Mouse (Mus musculus): Measurements from ENCODE around the gene H2-Q2. TPM values are rescaled to one million over a fixed set of nuclear protein-coding genes. Genes with fewer than 3 reads are reported as not detected.
"Not testable (repeated sequence)": the region's sequence is repeated elsewhere in the genome, so short reads cannot be mapped to it uniquely, and the experiment has no call there.

The H2-Q2 gene
- polyA plus RNA-seq, 1 experiment, result 6.4 TPM

- no peaks in the 10 kb centered on the region for H3K4me1 ChIP-seq (ENCODE audit: control insufficient read depth, insufficient read depth, low read length)
- DNase-seq, result no peak
- no peak for TF ChIP-seq CTCF (IDR thresholded peaks at IDR 0.05; ENCODE audit: insufficient read depth, low read length)
- TF ChIP-seq POLR2A (IDR thresholded peaks at IDR 0.05; ENCODE audit: borderline replicate concordance, extremely low read depth, low read depth, low read length), result no peak
- 19% methylated on average over 38 of the region's 38 CpGs for WGBS
- H3K4me3 ChIP-seq (replicated peaks; ENCODE audit: extremely low read depth, low read depth, low read length), result peak overlapping the region; percentile 62
Measured at GRCm38 (mm10) chr17:35358763-35359469, 16.9 kb downstream of the H2-Q2 start.

- WGBS, result 27% methylated on average over 21 of the region's 21 CpGs
- DNase-seq, result no peak
- Histone ChIP-seq H3K4me1 (ENCODE audit: control insufficient read depth, insufficient read depth, low read length) (no peaks in the 10 kb centered on the region), H3K4me3 (replicated peaks; ENCODE audit: extremely low read depth, low read depth, low read length) (peak overlapping the region; percentile 62)
- no peak for TF ChIP-seq POLR2A (IDR thresholded peaks at IDR 0.05; ENCODE audit: borderline replicate concordance, extremely low read depth, low read depth, low read length)
- no peak for TF ChIP-seq CTCF (IDR thresholded peaks at IDR 0.05; ENCODE audit: insufficient read depth, low read length)
Measured at GRCm38 (mm10) chr17:35359470-35359862, 17.4 kb downstream of the H2-Q2 start.

- Histone ChIP-seq H3K4me1 (ENCODE audit: control insufficient read depth, insufficient read depth, low read length) (0 out of 2 replicates have a peak, but pooled peaks cover 2% of the 10 kb centered on the region), H3K4me3 (replicated peaks; ENCODE audit: extremely low read depth, low read depth, low read length) (peak within 1 kb of the TSS; percentile 87)
- WGBS, result 1% methylated on average over 16 of the region's 16 CpGs
- TF ChIP-seq CTCF (IDR thresholded peaks at IDR 0.05; ENCODE audit: insufficient read depth, low read length) (no peak), POLR2A (IDR thresholded peaks at IDR 0.05; ENCODE audit: borderline replicate concordance, extremely low read depth, low read depth, low read length) (peak; percentile 97)
- peak; percentile 96 for DNase-seq
Measured at GRCm38 (mm10) chr17:35379369-35379728, 37.3 kb downstream of the H2-Q2 start, which contains the start of gene H2-Q4. Gene H2-Q4 (plus strand): TSS chr17:35379617.

GRCm38 (mm10) chr17:35379729-35380451, 37.8 kb downstream of the H2-Q2 start:
- 0 out of 2 replicates have a peak, but pooled peaks cover 2% of the 10 kb centered on the region for H3K4me1 ChIP-seq (ENCODE audit: control insufficient read depth, insufficient read depth, low read length)
- WGBS, result 2% methylated on average over 70 of the region's 70 CpGs
- H3K4me3 ChIP-seq (replicated peaks; ENCODE audit: extremely low read depth, low read depth, low read length), result peak overlapping the region; percentile 87
- DNase-seq, result peak; percentile 68
- TF ChIP-seq POLR2A (IDR thresholded peaks at IDR 0.05; ENCODE audit: borderline replicate concordance, extremely low read depth, low read depth, low read length) (peak; percentile 26; the same call in 1 of the 2 replicates), CTCF (IDR thresholded peaks at IDR 0.05; ENCODE audit: insufficient read depth, low read length) (no peak)

- H3K4me3 ChIP-seq (replicated peaks; ENCODE audit: extremely low read depth, low read depth, low read length); H3K4me1 ChIP-seq (ENCODE audit: control insufficient read depth, insufficient read depth, low read length): not testable (repeated sequence)
- TF ChIP-seq CTCF (IDR thresholded peaks at IDR 0.05; ENCODE audit: insufficient read depth, low read length), result peak; percentile 53
- peak; percentile 46 for DNase-seq
- 4% methylated on average over 7 of the region's 7 CpGs for WGBS
Measured at GRCm38 (mm10) chr17:35389796-35390195, 47.8 kb downstream of the H2-Q2 start.

- not testable (repeated sequence) for H3K4me3 ChIP-seq (replicated peaks; ENCODE audit: extremely low read depth, low read depth, low read length); H3K4me1 ChIP-seq (ENCODE audit: control insufficient read depth, insufficient read depth, low read length); DNase-seq
- 55% methylated on average over 2 of the region's 2 CpGs for WGBS
Measured at GRCm38 (mm10) chr17:35392671-35393070, 50.6 kb downstream of the H2-Q2 start.

GRCm38 (mm10) chr17:35393864-35394800, 52.1 kb downstream of the H2-Q2 start:
- DNase-seq; H3K4me1 ChIP-seq (ENCODE audit: control insufficient read depth, insufficient read depth, low read length): not testable (repeated sequence)
- 1% methylated on average over 59 of the region's 75 CpGs for WGBS
- H3K4me3 ChIP-seq (replicated peaks; ENCODE audit: extremely low read depth, low read depth, low read length), result peak overlapping the region; percentile 42
- TF ChIP-seq POLR2A (IDR thresholded peaks at IDR 0.05; ENCODE audit: borderline replicate concordance, extremely low read depth, low read depth, low read length), result peak; percentile 35; the same call in 1 of the 2 replicates

Other genes starting within 250 kb of the H2-Q2 start
- not detected in 2 replicates for gene Ly6g5c, start 234.0 kb upstream of the H2-Q2 start, polyA plus RNA-seq (2012; rRNA removed)
- 1.4 and 2.0 TPM in 2 replicates for gene Ly6g5b, start 226.8 kb upstream of the H2-Q2 start, polyA plus RNA-seq (2012; rRNA removed)
- gene Gpank1, start 220.8 kb upstream of the H2-Q2 start, polyA plus RNA-seq (2012; rRNA removed), result 17.9 and 21.9 TPM in 2 replicates
- 232 and 297 TPM in 2 replicates for gene Csnk2b, start 220.2 kb upstream of the H2-Q2 start, polyA plus RNA-seq (2012; rRNA removed)
- 12.1 and 12.9 TPM in 2 replicates for gene D17H6S53E, start 215.9 kb upstream of the H2-Q2 start, polyA plus RNA-seq (2012; rRNA removed)
- 0.12 TPM in 1 of 2 replicates, not detected in the other for gene Apom, start 210.2 kb upstream of the H2-Q2 start, polyA plus RNA-seq (2012; rRNA removed)
- 227 and 234 TPM in 2 replicates for gene Bag6, start 207.1 kb upstream of the H2-Q2 start, polyA plus RNA-seq (2012; rRNA removed)
- 327 and 373 TPM in 2 replicates for gene Prrc2a, start 177.3 kb upstream of the H2-Q2 start, polyA plus RNA-seq (2012; rRNA removed)
- gene Aif1, start 166.2 kb upstream of the H2-Q2 start, polyA plus RNA-seq (2012; rRNA removed), result 1.4 and 1.6 TPM in 2 replicates
- 19.7 and 37.0 TPM in 2 replicates for gene Lst1, start 153.8 kb upstream of the H2-Q2 start, polyA plus RNA-seq (2012; rRNA removed)
- gene Ltb, start 147.8 kb upstream of the H2-Q2 start, polyA plus RNA-seq (2012; rRNA removed), result 28.1 and 29.9 TPM in 2 replicates
- 2.1 and 2.5 TPM in 2 replicates for gene Tnf, start 140.2 kb upstream of the H2-Q2 start, polyA plus RNA-seq (2012; rRNA removed)
- 1.0 and 1.1 TPM in 2 replicates for gene Lta, start 136.9 kb upstream of the H2-Q2 start, polyA plus RNA-seq (2012; rRNA removed)
- gene Gm16181, start 121.4 kb upstream of the H2-Q2 start, polyA plus RNA-seq (2012; rRNA removed), result 1.2 TPM in 1 of 2 replicates, not detected in the other
- gene Atp6v1g2, start 108.6 kb upstream of the H2-Q2 start, polyA plus RNA-seq (2012; rRNA removed), result 6.3 and 8.1 TPM in 2 replicates
- gene Nfkbil1, start 106.5 kb upstream of the H2-Q2 start, polyA plus RNA-seq (2012; rRNA removed), result 16.5 and 21.6 TPM in 2 replicates
- 245 and 304 TPM in 2 replicates for gene Ddx39b, start 100.5 kb upstream of the H2-Q2 start, polyA plus RNA-seq (2012; rRNA removed)
- 878 and 1,286 TPM in 2 replicates for gene H2-D1, start 79.5 kb upstream of the H2-Q2 start, polyA plus RNA-seq (2012; rRNA removed)
- gene H2-Q1, start 21.8 kb upstream of the H2-Q2 start, polyA plus RNA-seq (2012; rRNA removed), result 0.49 and 0.71 TPM in 2 replicates
- 152 and 267 TPM in 2 replicates for gene H2-Q4, start 37.4 kb downstream of the H2-Q2 start, polyA plus RNA-seq (2012; rRNA removed)
- gene H2-Q6, start 82.6 kb downstream of the H2-Q2 start, polyA plus RNA-seq (2012; rRNA removed), result 91.1 and 177 TPM in 2 replicates
- 211 and 441 TPM in 2 replicates for gene H2-Q7, start 96.9 kb downstream of the H2-Q2 start, polyA plus RNA-seq (2012; rRNA removed)
- gene H2-Q10, start 127.8 kb downstream of the H2-Q2 start, polyA plus RNA-seq (2012; rRNA removed), result 11.4 and 12.9 TPM in 2 replicates
- not detected in 2 replicates for gene Pou5f1, start 163.8 kb downstream of the H2-Q2 start, polyA plus RNA-seq (2012; rRNA removed)
- 6.4 and 6.5 TPM in 2 replicates for gene Tcf19, start 174.6 kb downstream of the H2-Q2 start, polyA plus RNA-seq (2012; rRNA removed)
- 6.5 and 8.4 TPM in 2 replicates for gene Cchcr1, start 174.9 kb downstream of the H2-Q2 start, polyA plus RNA-seq (2012; rRNA removed)
- 0.24 and 5.6 TPM in 2 replicates for gene Psors1c2, start 191.0 kb downstream of the H2-Q2 start, polyA plus RNA-seq (2012; rRNA removed)
- 2.0 and 23.0 TPM in 2 replicates for gene Cdsn, start 209.9 kb downstream of the H2-Q2 start, polyA plus RNA-seq (2012; rRNA removed)
- gene 2300002M23Rik, start 225.2 kb downstream of the H2-Q2 start, polyA plus RNA-seq (2012; rRNA removed), result 18.0 TPM in 1 of 2 replicates, not detected in the other

Measured in lung, adult 2 months (tissue).